Mouse (Mus musculus) forebrain, embryonic 12.5 days (tissue): ENCODE data around the gene Rhcg. TPM values are rescaled to one million over a fixed set of nuclear protein-coding genes. Genes with fewer than 3 reads are reported as not detected.

Source experiments
- ATAC-seq: fragments of 200-750 bp; cut with Nextera tagmentation; 2 replicates; pipeline ENCODE4 v1.8.0; 2017; ENCODE audit warnings: moderate TSS enrichment; ENCODE audit not compliant: low FRiP score
- H3K27ac ChIP-seq: fragments of 300-500 bp; sonication (generic); 2 replicates; pipeline ENCODE4 v1.5.1; 2016; ENCODE audit warnings: mild to moderate bottlenecking
- H3K27me3 ChIP-seq: fragments of 300-500 bp; sonication (generic); 2 replicates; pipeline ENCODE4 v1.6.1; 2016; ENCODE audit warnings: mild to moderate bottlenecking
- H3K36me3 ChIP-seq: fragments of 300-500 bp; sonication (generic); replicated peaks from 2 replicates; pipeline ENCODE4 v1.6.1; 2016; ENCODE audit warnings: mild to moderate bottlenecking
- H3K4me1 ChIP-seq: fragments of 300-500 bp; sonication (generic); 2 replicates; pipeline ENCODE4 v1.6.1; 2016
- H3K4me2 ChIP-seq: fragments of 300-500 bp; sonication (generic); 2 replicates; pipeline ENCODE4 v1.6.1; 2016; ENCODE audit warnings: mild to moderate bottlenecking, moderate library complexity
- H3K4me3 ChIP-seq: fragments of 300-500 bp; sonication (generic); replicated peaks from 2 replicates; pipeline ENCODE4 v1.5.1; 2016; ENCODE audit warnings: mild to moderate bottlenecking
- H3K9ac ChIP-seq: fragments of 300-500 bp; sonication (generic); 2 replicates; pipeline ENCODE4 v1.6.1; 2016; ENCODE audit warnings: mild to moderate bottlenecking
- H3K9me3 ChIP-seq: fragments of 300-500 bp; sonication (generic); 2 replicates; pipeline ENCODE4 v1.6.1; 2016
- WGBS: fragments of 180-500 bp; shearing (Covaris S2); methylation state at CpG from one replicate; pipeline ENCODE4 v1.1.7; 2016; 5-methylcytosine and 5-hydroxymethylcytosine counted together
- polyA plus RNA-seq: library from polyadenylated mRNA; unstranded; fragments of >200 nt; fragmentation: Nextera tagmentation; extraction: Ambion mirVana; gene quantifications from 2 replicates; pipeline ENCODE4 v1.2.1, GENCODE M21; 2016

The Rhcg gene
- 7.1 and 8.5 TPM in 2 replicates for polyA plus RNA-seq

- peak within 1 kb of the TSS; percentile 49 for H3K4me2 ChIP-seq
- 9% methylated on average over 33 of the region's 33 CpGs for WGBS
- peaks cover 6% of the 10 kb centered on the region for H3K4me1 ChIP-seq
- peak within 1 kb of the TSS; percentile 26 for H3K4me3 ChIP-seq
- no peak within 1 kb of the TSS for H3K9ac ChIP-seq
- ATAC-seq, result no peak
- H3K36me3 ChIP-seq, result no peaks in the 10 kb centered on the region
- no peak within 1 kb of the TSS for H3K27ac ChIP-seq
- no peaks in the 10 kb centered on the region for H3K9me3 ChIP-seq
- peaks cover 55% of the 10 kb centered on the region for H3K27me3 ChIP-seq
Measured at GRCm38 (mm10) chr7:79617418-79617817, at the start of gene Rhcg. Rhcg (minus strand) TSS chr7:79617657.

GRCm38 (mm10) chr7:79666690-79667089, 49.2 kb upstream of the Rhcg start:
- no peaks in the 10 kb centered on the region for H3K27me3 ChIP-seq
- H3K9me3 ChIP-seq, result no peaks in the 10 kb centered on the region
- no peak overlapping the region for H3K4me2 ChIP-seq
- no peak overlapping the region for H3K27ac ChIP-seq
- no peak overlapping the region for H3K4me3 ChIP-seq
- H3K36me3 ChIP-seq, result peaks cover 57% of the 10 kb centered on the region
- peaks cover 15% of the 10 kb centered on the region for H3K4me1 ChIP-seq
- no peak for ATAC-seq
- H3K9ac ChIP-seq, result no peak overlapping the region

GRCm38 (mm10) chr7:79661253-79661890, 43.9 kb upstream of the Rhcg start:
- WGBS, result 19% methylated on average over 5 of the region's 5 CpGs
- Histone ChIP-seq H3K4me1 (peaks cover 36% of the 10 kb centered on the region), H3K27me3 (no peaks in the 10 kb centered on the region), H3K4me3 (peak overlapping the region; percentile 98), H3K36me3 (peaks cover 9% of the 10 kb centered on the region; the same call in 1 of the 2 replicates), H3K27ac (no peak overlapping the region), H3K9ac (peak overlapping the region; percentile 94), H3K4me2 (peak overlapping the region; percentile 91), H3K9me3 (no peaks in the 10 kb centered on the region)
- no peak for ATAC-seq

GRCm38 (mm10) chr7:79660291-79661150, 43.1 kb upstream of the Rhcg start:
- H3K27me3 ChIP-seq, result no peaks in the 10 kb centered on the region
- H3K27ac ChIP-seq, result peak overlapping the region; percentile 59; the same call in 1 of the 2 replicates
- H3K4me3 ChIP-seq, result peak overlapping the region; percentile 98
- H3K9me3 ChIP-seq, result no peaks in the 10 kb centered on the region
- under 1% methylated on average over 73 of the region's 73 CpGs for WGBS
- peak overlapping the region; percentile 91 for H3K4me2 ChIP-seq
- no peak; the same call in none of the 2 replicates for ATAC-seq
- H3K36me3 ChIP-seq, result peaks cover 5% of the 10 kb centered on the region; the same call in 1 of the 2 replicates
- H3K9ac ChIP-seq, result peak overlapping the region; percentile 94
- H3K4me1 ChIP-seq, result peaks cover 36% of the 10 kb centered on the region

GRCm38 (mm10) chr7:79659578-79660290, 42.3 kb upstream of the Rhcg start, which contains the start of gene Ticrr:
Ticrr (plus strand) TSS chr7:79660196.
- peak within 1 kb of the TSS; percentile 59; the same call in 1 of the 2 replicates for H3K27ac ChIP-seq
- under 1% methylated on average over 39 of the region's 39 CpGs for WGBS

GRCm38 (mm10) chr7:79654586-79654985, 37.1 kb upstream of the Rhcg start:
- Histone ChIP-seq H3K4me2 (no peak overlapping the region), H3K36me3 (no peaks in the 10 kb centered on the region), H3K27ac (no peak overlapping the region), H3K27me3 (no peaks in the 10 kb centered on the region), H3K9ac (no peak overlapping the region), H3K4me1 (peaks cover 9% of the 10 kb centered on the region), H3K9me3 (no peaks in the 10 kb centered on the region), H3K4me3 (no peak overlapping the region)
- ATAC-seq, result no peak
- 7% methylated on average over 1 of the region's 1 CpGs for WGBS

More at GRCm38 (mm10) chr7:79659578-79660290, 42.3 kb upstream of the Rhcg start, which contains the start of gene Ticrr:
- no peaks in the 10 kb centered on the region for H3K27me3 ChIP-seq
- peak within 1 kb of the TSS; percentile 91 for H3K4me2 ChIP-seq
- peak within 1 kb of the TSS; percentile 94 for H3K9ac ChIP-seq
- H3K9me3 ChIP-seq, result no peaks in the 10 kb centered on the region
- peak; percentile 100 for ATAC-seq
- peak within 1 kb of the TSS; percentile 98 for H3K4me3 ChIP-seq
- H3K4me1 ChIP-seq, result peaks cover 36% of the 10 kb centered on the region
- peaks cover 4% of the 10 kb centered on the region; the same call in 1 of the 2 replicates for H3K36me3 ChIP-seq

- ATAC-seq, result no peak
- Histone ChIP-seq H3K9ac (no peak overlapping the region), H3K27me3 (no peaks in the 10 kb centered on the region), H3K9me3 (no peaks in the 10 kb centered on the region), H3K36me3 (no peaks in the 10 kb centered on the region), H3K4me3 (no peak overlapping the region), H3K27ac (no peak overlapping the region), H3K4me2 (no peak overlapping the region), H3K4me1 (peaks cover 5% of the 10 kb centered on the region)
- WGBS, result 64% methylated on average over 1 of the region's 1 CpGs
Measured at GRCm38 (mm10) chr7:79654185-79654584, 36.7 kb upstream of the Rhcg start.

GRCm38 (mm10) chr7:79649005-79649404, 31.5 kb upstream of the Rhcg start:
- Histone ChIP-seq H3K4me2 (no peak overlapping the region), H3K27ac (no peak overlapping the region), H3K36me3 (no peaks in the 10 kb centered on the region), H3K4me1 (no peaks in the 10 kb centered on the region), H3K9ac (no peak overlapping the region), H3K9me3 (no peaks in the 10 kb centered on the region), H3K27me3 (no peaks in the 10 kb centered on the region), H3K4me3 (no peak overlapping the region)
- 10% methylated on average over 3 of the region's 3 CpGs for WGBS
- ATAC-seq, result no peak

- Histone ChIP-seq H3K27me3 (no peaks in the 10 kb centered on the region), H3K9ac (no peak overlapping the region), H3K9me3 (no peaks in the 10 kb centered on the region), H3K4me3 (no peak overlapping the region), H3K27ac (no peak overlapping the region), H3K4me2 (no peak overlapping the region), H3K4me1 (no peaks in the 10 kb centered on the region), H3K36me3 (no peaks in the 10 kb centered on the region)
- ATAC-seq, result no peak
- 81% methylated on average over 3 of the region's 3 CpGs for WGBS
Measured at GRCm38 (mm10) chr7:79647233-79647632, 29.8 kb upstream of the Rhcg start.

GRCm38 (mm10) chr7:79631773-79632348, 14.4 kb upstream of the Rhcg start:
- Histone ChIP-seq H3K4me1 (no peaks in the 10 kb centered on the region), H3K36me3 (no peaks in the 10 kb centered on the region), H3K9me3 (no peaks in the 10 kb centered on the region), H3K4me3 (no peak overlapping the region), H3K27me3 (0 out of 2 replicates have a peak, but pooled peaks cover 4% of the 10 kb centered on the region), H3K4me2 (no peak overlapping the region), H3K27ac (no peak overlapping the region), H3K9ac (no peak overlapping the region)
- ATAC-seq, result no peak
- 30% methylated on average over 13 of the region's 13 CpGs for WGBS

GRCm38 (mm10) chr7:79628271-79628913, 10.9 kb upstream of the Rhcg start:
- no peak overlapping the region for H3K9ac ChIP-seq
- H3K9me3 ChIP-seq, result no peaks in the 10 kb centered on the region
- H3K4me1 ChIP-seq, result no peaks in the 10 kb centered on the region
- WGBS, result 76% methylated on average over 4 of the region's 4 CpGs
- H3K27me3 ChIP-seq, result 0 out of 2 replicates have a peak, but pooled peaks cover 4% of the 10 kb centered on the region
- no peak overlapping the region for H3K4me3 ChIP-seq
- no peak overlapping the region for H3K27ac ChIP-seq
- H3K36me3 ChIP-seq, result no peaks in the 10 kb centered on the region
- no peak for ATAC-seq
- no peak overlapping the region for H3K4me2 ChIP-seq
